Mouse (Mus musculus) bone marrow, adult 2 months (tissue): ENCODE data around the gene Fam183b.

Source experiments
- CTCF ChIP-seq: fragments of 200-500 bp; IDR thresholded peaks from 2 replicates; pipeline ENCODE4 v1.5.1; 2011; ENCODE audit warnings: low read length, control low read depth; ENCODE audit not compliant: control insufficient read depth, insufficient read depth
- POLR2A ChIP-seq: fragments of 200-500 bp; IDR thresholded peaks from 2 replicates; pipeline ENCODE4 v1.6.1; 2011; ENCODE audit warnings: low read depth, mild to moderate bottlenecking, control low read depth, low read length, borderline replicate concordance; ENCODE audit not compliant: control insufficient read depth

DNA sequence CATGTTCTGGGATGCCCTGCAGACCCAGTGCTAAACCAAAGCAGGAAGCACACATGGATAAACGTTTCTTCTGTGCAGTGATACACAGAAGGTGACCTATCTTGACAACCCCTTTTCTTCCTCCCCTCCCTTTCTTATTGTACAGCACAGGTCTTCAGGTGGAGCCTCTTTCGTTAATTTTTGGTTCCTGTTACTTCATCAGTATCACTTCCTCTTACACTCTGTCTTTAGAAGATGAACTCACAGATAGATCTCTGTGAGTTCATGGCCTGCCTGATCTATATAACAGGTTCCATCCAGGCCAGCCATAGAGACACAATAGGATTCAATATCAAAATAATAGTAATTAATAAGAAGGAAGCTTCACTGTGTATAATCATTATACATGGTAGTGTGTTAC, 11.7 kb downstream of the Fam183b start:
- no peak for TF ChIP-seq POLR2A
- no peak for TF ChIP-seq CTCF
